Mouse (Mus musculus): Measurements from ENCODE around the gene Smg9. TPM values are rescaled to one million over a fixed set of nuclear protein-coding genes. Genes with fewer than 3 reads are reported as not detected.
A peak's percentile ranks its signal among the peaks of the same experiment; 100 is the strongest.

Smg9 gene
- polyA plus RNA-seq (2015; fragmentation: Nextera tagmentation; extraction: Ambion mirVana) = 33.4 and 36.6 TPM in 2 replicates

GRCm38 (mm10) chr7:24399256-24400081 lies at the start of gene Smg9:
TSS of gene Smg9 (plus strand) at chr7:24399619.
- Histone ChIP-seq H3K27me3 (no peaks in the 10 kb centered on the region), H3K9ac (replicated peaks) (peak within 1 kb of the TSS; percentile 69), H3K4me3 (peak within 1 kb of the TSS; percentile 73), H3K9me3 (no peaks in the 10 kb centered on the region), H3K4me1 (peaks cover 14% of the 10 kb centered on the region), H3K36me3 (peaks cover 7% of the 10 kb centered on the region), H3K27ac (replicated peaks) (peak within 1 kb of the TSS; percentile 98), H3K4me2 (replicated peaks) (peak within 1 kb of the TSS; percentile 56)
- 3% methylated on average over 66 of the region's 66 CpGs for WGBS
- peak; percentile 96 for ATAC-seq (replicated peaks)

GRCm38 (mm10) chr7:24355646-24356045 lies 43.8 kb upstream of the Smg9 start:
- ATAC-seq (replicated peaks) = no peak
- WGBS = 91% methylated on average over 6 of the region's 6 CpGs
- Histone ChIP-seq H3K27ac (replicated peaks) (no peak overlapping the region), H3K4me3 (no peak overlapping the region), H3K9me3 (no peaks in the 10 kb centered on the region), H3K4me1 (no peaks in the 10 kb centered on the region), H3K36me3 (no peaks in the 10 kb centered on the region), H3K9ac (replicated peaks) (no peak overlapping the region), H3K27me3 (no peaks in the 10 kb centered on the region), H3K4me2 (replicated peaks) (no peak overlapping the region)

GRCm38 (mm10) chr7:24356081-24356480 lies 43.3 kb upstream of the Smg9 start:
- no peaks in the 10 kb centered on the region for H3K9me3 ChIP-seq
- no peak overlapping the region for H3K4me3 ChIP-seq
- H3K4me2 ChIP-seq (replicated peaks) = no peak overlapping the region
- no peak overlapping the region for H3K9ac ChIP-seq (replicated peaks)
- no peaks in the 10 kb centered on the region for H3K36me3 ChIP-seq
- ATAC-seq (replicated peaks) = no peak
- no peaks in the 10 kb centered on the region for H3K4me1 ChIP-seq
- WGBS = 83% methylated on average over 10 of the region's 10 CpGs
- no peaks in the 10 kb centered on the region for H3K27me3 ChIP-seq
- H3K27ac ChIP-seq (replicated peaks) = no peak overlapping the region

GRCm38 (mm10) chr7:24357899-24358298 lies 41.5 kb upstream of the Smg9 start:
- Histone ChIP-seq H3K27me3 (no peaks in the 10 kb centered on the region), H3K9me3 (no peaks in the 10 kb centered on the region), H3K4me1 (no peaks in the 10 kb centered on the region), H3K4me2 (replicated peaks) (no peak overlapping the region), H3K9ac (replicated peaks) (no peak overlapping the region), H3K27ac (replicated peaks) (no peak overlapping the region), H3K36me3 (no peaks in the 10 kb centered on the region), H3K4me3 (no peak overlapping the region)
- no peak for ATAC-seq (replicated peaks)
- 52% methylated on average over 4 of the region's 4 CpGs for WGBS

GRCm38 (mm10) chr7:24359269-24359668 lies 40.1 kb upstream of the Smg9 start:
- H3K4me3 ChIP-seq = no peak overlapping the region
- no peaks in the 10 kb centered on the region for H3K36me3 ChIP-seq
- H3K27ac ChIP-seq (replicated peaks) = no peak overlapping the region
- H3K9me3 ChIP-seq = no peaks in the 10 kb centered on the region
- H3K4me2 ChIP-seq (replicated peaks) = no peak overlapping the region
- no peak overlapping the region for H3K9ac ChIP-seq (replicated peaks)
- no peak for ATAC-seq (replicated peaks)
- 30% methylated on average over 9 of the region's 9 CpGs for WGBS
- H3K27me3 ChIP-seq = no peaks in the 10 kb centered on the region
- no peaks in the 10 kb centered on the region for H3K4me1 ChIP-seq

GRCm38 (mm10) chr7:24361001-24361400 lies 38.4 kb upstream of the Smg9 start:
- no peak for ATAC-seq (replicated peaks)
- H3K9ac ChIP-seq (replicated peaks) = no peak overlapping the region
- peaks cover 3% of the 10 kb centered on the region; the same call in 1 of the 2 replicates for H3K27me3 ChIP-seq
- H3K27ac ChIP-seq (replicated peaks) = no peak overlapping the region
- no peaks in the 10 kb centered on the region for H3K4me1 ChIP-seq
- no peaks in the 10 kb centered on the region for H3K36me3 ChIP-seq
- H3K4me2 ChIP-seq (replicated peaks) = no peak overlapping the region
- no peaks in the 10 kb centered on the region for H3K9me3 ChIP-seq
- WGBS = 58% methylated on average over 4 of the region's 4 CpGs
- H3K4me3 ChIP-seq = no peak overlapping the region

- no peak overlapping the region for H3K27ac ChIP-seq (replicated peaks)
- H3K9ac ChIP-seq (replicated peaks) = no peak overlapping the region
- no peaks in the 10 kb centered on the region for H3K36me3 ChIP-seq
- WGBS = 19% methylated on average over 7 of the region's 7 CpGs
- no peak for ATAC-seq (replicated peaks)
- no peak overlapping the region for H3K4me2 ChIP-seq (replicated peaks)
- no peaks in the 10 kb centered on the region for H3K9me3 ChIP-seq
- H3K27me3 ChIP-seq = peaks cover 3% of the 10 kb centered on the region; the same call in 1 of the 2 replicates
- no peak overlapping the region for H3K4me3 ChIP-seq
- H3K4me1 ChIP-seq = no peaks in the 10 kb centered on the region
These were observed 36.2 kb upstream of the Smg9 start for GRCm38 (mm10) chr7:24363228-24363627.

GRCm38 (mm10) chr7:24364827-24365226 lies 34.6 kb upstream of the Smg9 start:
- Histone ChIP-seq H3K9me3 (no peaks in the 10 kb centered on the region), H3K4me1 (no peaks in the 10 kb centered on the region), H3K4me3 (no peak overlapping the region), H3K36me3 (no peaks in the 10 kb centered on the region), H3K9ac (replicated peaks) (no peak overlapping the region), H3K4me2 (replicated peaks) (no peak overlapping the region), H3K27me3 (peaks cover 3% of the 10 kb centered on the region; the same call in 1 of the 2 replicates), H3K27ac (replicated peaks) (no peak overlapping the region)
- 21% methylated on average over 10 of the region's 10 CpGs for WGBS
- ATAC-seq (replicated peaks) = peak; percentile 76

- no peaks in the 10 kb centered on the region for H3K9me3 ChIP-seq
- 82% methylated on average over 5 of the region's 5 CpGs for WGBS
- H3K9ac ChIP-seq (replicated peaks) = no peak overlapping the region
- H3K4me1 ChIP-seq = no peaks in the 10 kb centered on the region
- peaks cover 3% of the 10 kb centered on the region; the same call in 1 of the 2 replicates for H3K27me3 ChIP-seq
- no peaks in the 10 kb centered on the region for H3K36me3 ChIP-seq
- H3K27ac ChIP-seq (replicated peaks) = no peak overlapping the region
- no peak overlapping the region for H3K4me3 ChIP-seq
- peak; percentile 36 for ATAC-seq (replicated peaks)
- no peak overlapping the region for H3K4me2 ChIP-seq (replicated peaks)
These were observed 34.0 kb upstream of the Smg9 start for GRCm38 (mm10) chr7:24365258-24366014.

- H3K27me3 ChIP-seq = peaks cover 3% of the 10 kb centered on the region; the same call in 1 of the 2 replicates
- ATAC-seq (replicated peaks) = no peak
These were observed 32.4 kb upstream of the Smg9 start for GRCm38 (mm10) chr7:24366716-24367632.

GRCm38 (mm10) chr7:24368226-24368625 lies 31.2 kb upstream of the Smg9 start:
- Histone ChIP-seq H3K27me3 (peaks cover 3% of the 10 kb centered on the region; the same call in 1 of the 2 replicates), H3K9me3 (no peaks in the 10 kb centered on the region), H3K36me3 (no peaks in the 10 kb centered on the region), H3K9ac (replicated peaks) (no peak overlapping the region), H3K4me3 (no peak overlapping the region), H3K27ac (replicated peaks) (no peak overlapping the region), H3K4me2 (replicated peaks) (no peak overlapping the region), H3K4me1 (peaks cover 1% of the 10 kb centered on the region)
- ATAC-seq (replicated peaks) = no peak
- WGBS = 65% methylated on average over 4 of the region's 4 CpGs

More at GRCm38 (mm10) chr7:24366716-24367632, 32.4 kb upstream of the Smg9 start:
- Histone ChIP-seq H3K4me1 (no peaks in the 10 kb centered on the region), H3K36me3 (no peaks in the 10 kb centered on the region), H3K4me2 (replicated peaks) (no peak overlapping the region), H3K4me3 (no peak overlapping the region), H3K9ac (replicated peaks) (no peak overlapping the region), H3K9me3 (no peaks in the 10 kb centered on the region), H3K27ac (replicated peaks) (no peak overlapping the region)
- WGBS = 75% methylated on average over 13 of the region's 15 CpGs
